Mouse (Mus musculus): ENCODE measurements at regions not wholly inside any gene's neighbourhood (a gene's known extent, or its start where the extent isn't known, plus 50 kb on each side); places are given as distances from the start of the nearest gene placed in this dataset.

DNA sequence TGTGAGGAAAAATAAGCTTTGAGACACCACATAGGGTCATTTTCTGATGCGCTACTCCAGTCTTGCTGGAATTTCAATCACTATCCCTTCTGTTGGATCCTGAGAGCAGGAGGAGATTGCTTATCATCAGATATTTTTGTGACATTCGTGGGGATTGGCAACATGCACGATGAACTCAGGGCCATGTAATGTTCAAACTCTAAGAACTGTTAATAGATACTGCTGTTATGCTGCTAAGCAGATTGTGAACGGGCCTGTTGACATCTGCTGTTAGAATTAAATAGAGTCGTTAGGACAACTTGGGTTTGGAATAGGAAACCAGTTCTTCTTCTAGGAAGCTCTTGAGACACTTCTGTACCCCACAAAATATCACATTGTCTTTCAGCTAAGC lies 876.9 kb downstream of the Epha4 start:
- no peak for DNase-seq (ENCODE audit: low read depth in 1 of 2, low spot score in 2 of 2)

DNA sequence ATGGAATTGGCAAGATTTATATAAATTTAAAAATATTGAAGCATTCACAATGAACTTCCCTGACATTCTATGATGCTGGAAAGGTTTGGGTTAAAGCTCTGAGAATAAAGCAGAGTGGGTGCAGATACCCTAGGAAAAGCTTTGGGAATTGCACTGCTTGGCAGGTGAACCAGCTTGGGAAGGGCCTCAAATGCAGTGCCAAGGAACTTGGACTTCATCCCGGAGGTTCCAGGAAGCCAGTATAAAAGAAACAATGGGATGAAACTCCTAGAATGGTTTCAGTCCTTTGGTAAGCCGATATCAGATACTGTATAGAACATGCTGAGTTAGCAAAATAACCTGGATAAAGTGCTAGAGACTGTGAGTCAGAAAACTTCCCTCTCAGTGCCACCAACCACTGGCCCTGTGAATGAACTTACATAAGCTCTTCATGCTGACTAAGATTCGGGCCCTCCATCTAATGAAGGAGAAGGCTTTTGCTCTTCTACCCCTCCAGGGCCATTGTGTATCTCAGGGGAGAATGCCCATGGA lies 873.6 kb downstream of the Epha4 start:
- no peak for DNase-seq (ENCODE audit: low read depth in 1 of 2, low spot score in 2 of 2)

DNA sequence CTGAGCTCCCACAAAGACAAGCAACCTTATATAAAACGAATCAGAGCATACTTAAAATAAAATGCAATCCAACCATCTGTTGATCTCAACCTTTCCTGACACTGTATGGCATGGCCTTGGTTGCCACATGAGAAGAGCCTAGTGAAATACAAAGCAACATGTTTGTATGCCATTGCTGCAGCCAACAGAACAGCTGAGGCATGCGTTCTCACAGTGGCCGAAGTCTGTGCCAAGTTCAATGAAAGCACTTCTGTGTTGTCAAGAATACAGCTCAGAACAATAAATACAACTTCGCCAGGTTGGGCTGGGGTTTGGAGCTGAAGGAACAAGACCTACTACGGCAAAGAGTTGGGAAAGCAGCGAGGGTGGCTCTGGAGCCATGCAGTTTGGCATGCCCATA lies 872.2 kb downstream of the Epha4 start:
- DNase-seq (ENCODE audit: low read depth in 1 of 2, low spot score in 2 of 2) = no peak

DNA sequence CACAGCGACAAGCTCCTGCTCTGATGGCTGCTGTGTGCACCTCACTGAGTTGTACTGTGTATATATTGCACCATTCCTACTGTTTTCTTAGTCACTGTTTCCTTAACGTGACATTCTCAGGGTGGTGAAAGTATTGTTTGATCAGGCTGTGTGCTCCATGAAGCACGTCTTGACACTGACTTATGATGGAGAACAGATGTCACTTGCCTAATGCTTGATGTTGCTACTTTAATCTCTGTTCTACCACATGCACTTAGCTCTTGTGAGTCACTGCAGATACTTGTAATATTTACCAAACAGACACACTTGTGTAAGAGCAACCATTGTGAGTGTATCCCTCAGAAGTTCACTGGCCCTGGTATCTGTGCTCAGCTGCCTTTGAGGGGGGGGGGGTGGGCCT lies 870.0 kb downstream of the Epha4 start:
- no peak for DNase-seq (ENCODE audit: low read depth in 1 of 2, low spot score in 2 of 2)

DNA sequence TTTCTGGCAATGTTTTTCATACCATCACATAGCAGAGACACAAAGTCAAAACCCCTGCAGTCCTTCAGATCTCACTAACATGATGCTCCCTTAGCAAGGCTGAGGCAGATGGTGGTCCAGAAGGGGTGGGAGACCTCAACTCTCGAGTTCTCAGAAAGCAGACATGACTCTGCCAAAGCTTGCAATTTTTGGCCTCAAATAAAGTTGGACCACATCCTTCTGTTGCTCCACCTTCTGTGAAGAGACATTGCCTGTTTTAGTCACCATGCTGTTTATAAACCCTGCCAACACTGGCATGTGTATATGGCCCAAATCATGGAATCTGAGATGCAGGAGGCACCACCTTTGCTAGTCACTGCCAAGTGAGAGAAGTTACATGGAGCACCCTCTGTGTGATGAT lies 860.1 kb downstream of the Epha4 start:
- no peak for DNase-seq (ENCODE audit: low read depth in 1 of 2, low spot score in 2 of 2)

DNA sequence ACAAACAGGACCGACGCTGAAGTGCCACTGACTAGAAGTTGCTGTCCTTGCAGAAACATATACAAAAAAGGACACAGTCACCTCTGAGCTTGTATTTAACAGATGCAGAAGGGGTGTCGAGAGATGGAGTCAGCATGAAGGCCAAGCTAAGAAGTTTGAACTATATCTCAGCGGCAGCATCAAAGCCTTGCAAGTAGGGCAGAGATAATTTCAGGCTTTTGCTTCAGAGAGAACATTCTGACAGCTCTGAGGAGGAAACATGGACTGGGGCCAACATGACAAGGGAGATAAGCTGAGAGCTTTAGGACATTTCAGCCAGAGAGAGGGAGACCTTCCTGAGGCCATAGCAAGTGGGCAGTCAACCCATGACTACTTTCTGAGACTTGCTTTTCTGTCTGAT lies 856.7 kb downstream of the Epha4 start:
- DNase-seq (ENCODE audit: low read depth in 1 of 2, low spot score in 2 of 2) = no peak

DNA sequence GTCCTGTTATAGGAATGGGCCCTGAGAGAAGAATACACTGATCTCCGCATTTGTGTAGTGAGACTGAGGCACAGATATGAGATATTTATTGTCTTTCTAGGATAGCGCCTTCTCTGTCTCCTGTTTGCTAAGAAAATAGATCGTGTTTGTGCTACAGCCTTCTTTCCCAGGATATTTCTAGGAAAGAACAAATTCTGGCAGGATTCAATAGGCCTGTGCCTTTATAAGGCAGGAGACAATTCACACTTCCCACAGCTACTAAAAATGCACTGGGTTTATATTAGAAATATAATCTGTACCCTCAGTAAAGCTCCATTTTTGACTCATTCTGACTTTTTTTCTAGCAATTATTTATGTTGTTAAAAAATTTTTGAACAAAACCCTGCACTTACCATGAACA lies 854.7 kb downstream of the Epha4 start:
- DNase-seq (ENCODE audit: low read depth in 1 of 2, low spot score in 2 of 2) = no peak

DNA sequence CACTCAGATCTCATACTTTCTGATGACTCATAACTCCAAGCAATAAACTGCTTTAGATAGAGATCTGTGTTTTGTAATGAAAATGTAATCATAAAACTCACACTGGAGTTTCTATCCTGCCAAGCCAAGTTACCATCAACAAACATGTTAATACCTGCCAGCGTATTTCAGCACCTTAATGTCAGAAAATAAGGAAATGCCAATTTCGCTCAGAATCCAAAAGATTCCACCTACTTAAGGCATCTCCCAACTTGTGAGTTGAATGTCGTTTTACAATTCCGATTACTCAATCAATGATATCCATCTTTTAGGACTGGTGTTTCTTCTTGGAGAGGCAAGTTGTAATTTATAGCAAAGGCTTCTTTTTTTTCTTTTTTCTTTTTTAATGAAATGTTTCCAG lies 850.5 kb downstream of the Epha4 start:
- DNase-seq (ENCODE audit: low read depth in 1 of 2, low spot score in 2 of 2) = no peak

DNA sequence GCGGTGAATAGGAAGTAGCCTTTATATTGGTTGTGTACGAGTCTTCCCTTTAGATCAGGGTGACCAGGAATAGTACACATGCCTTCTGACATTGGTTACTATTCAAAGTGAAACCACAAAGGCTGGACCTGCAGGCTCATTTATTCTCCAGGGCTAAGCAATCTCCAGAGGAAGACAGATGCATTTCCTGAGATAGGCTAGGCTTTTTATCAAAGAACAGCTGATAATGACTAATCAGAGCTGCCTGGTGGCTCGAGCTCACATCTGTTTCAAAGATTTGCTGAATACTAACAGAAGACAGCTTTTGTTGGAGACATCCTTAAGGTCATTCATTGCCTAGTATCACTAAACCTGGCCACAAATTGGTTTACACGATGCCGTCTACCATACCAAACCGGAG lies 838.1 kb downstream of the Epha4 start:
- DNase-seq (ENCODE audit: low read depth in 1 of 2, low spot score in 2 of 2) = no peak

DNA sequence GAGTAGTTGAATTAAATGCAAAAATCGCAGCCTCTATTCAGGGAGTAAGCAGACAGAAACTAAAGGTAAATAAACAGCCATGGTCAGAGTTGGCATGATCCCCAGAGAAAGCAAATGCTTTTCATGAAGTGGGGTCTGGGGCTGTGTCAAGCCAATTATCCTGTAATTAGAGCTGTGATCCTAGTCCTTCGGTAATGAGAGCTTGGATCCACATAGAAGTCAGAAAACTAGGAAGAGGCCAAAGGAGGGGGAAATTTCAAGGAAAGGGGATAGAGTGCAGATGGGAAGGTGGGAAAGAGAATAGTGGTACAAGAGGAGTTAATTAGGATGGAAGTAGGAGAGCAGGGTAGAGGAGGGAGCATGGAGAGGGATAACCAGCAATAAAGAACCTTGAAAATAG lies 809.3 kb downstream of the Epha4 start:
- DNase-seq (ENCODE audit: low read depth in 1 of 2, low spot score in 2 of 2) = no peak

DNA sequence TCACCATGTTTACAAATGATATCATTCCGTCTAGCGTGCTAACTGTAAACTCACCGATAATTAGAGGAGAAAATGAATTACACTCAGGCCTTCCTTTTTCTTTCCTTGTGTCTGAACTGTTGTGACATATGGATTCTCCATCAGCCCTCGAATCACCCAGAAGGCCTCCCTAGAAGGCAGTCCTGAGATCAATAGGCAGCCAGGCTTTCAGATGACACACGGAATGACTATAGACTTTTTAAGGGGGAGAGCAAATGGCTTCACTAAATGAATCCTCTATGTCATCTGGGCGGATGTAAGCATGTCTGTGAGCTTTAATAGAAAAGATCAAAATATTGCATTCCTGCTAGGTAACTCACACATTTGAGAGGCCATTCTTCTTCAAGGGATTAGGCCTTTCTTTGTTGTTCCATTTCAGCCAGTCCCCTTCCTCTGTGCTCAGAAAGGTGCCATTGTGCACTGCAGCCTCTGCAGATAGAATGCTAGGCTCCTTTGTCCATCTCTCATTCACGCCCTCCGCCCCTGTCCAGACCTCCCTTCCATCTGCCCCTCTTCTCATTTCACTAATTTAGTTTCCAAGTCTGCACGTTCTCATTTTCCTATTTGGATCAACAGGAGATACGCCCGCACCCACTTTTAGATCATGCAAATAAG lies 797.1 kb downstream of the Epha4 start:
- no peak for DNase-seq (ENCODE audit: low read depth in 1 of 2, low spot score in 2 of 2)

DNA sequence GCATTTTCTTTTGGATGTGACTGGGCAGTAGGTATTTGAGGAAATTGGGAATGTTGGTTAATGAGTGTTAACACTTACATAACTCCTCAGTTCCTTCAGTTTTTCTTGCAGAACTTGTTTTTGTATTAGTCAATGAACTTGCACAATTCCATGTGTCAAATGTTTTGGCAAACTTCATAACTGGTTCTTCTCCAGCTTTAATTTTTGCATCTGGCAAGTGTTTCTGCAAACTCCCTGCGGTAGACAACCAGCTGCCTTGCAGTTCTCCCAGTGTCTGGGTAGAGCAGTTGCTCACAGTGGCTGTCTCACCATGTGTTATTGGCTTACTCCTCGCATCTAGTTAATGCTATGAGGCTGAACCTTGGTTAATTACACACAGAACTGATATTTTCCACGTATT lies 790.4 kb downstream of the Epha4 start:
- no peak for DNase-seq (ENCODE audit: low read depth in 1 of 2, low spot score in 2 of 2)

DNA sequence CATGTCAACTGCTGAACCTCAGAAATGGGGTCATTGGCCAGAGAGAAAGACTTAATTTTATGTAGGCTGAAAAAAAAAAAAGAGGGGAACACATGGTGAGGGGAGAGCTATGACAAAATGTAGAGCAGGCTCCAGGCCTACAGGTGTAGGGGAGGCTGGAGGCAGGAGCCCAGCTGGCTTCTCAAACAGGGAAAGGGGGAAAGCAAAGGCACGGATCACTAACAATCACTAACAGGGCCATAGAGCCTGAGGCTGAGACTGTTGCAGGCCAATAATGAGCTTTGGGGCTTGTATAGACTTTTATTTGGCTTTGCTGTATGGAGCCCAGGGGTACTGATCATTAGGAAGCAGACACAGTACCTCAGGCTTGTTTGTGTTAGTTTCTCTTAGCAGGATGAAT lies 777.9 kb downstream of the Epha4 start:
- DNase-seq (ENCODE audit: low read depth in 1 of 2, low spot score in 2 of 2) = no peak

DNA sequence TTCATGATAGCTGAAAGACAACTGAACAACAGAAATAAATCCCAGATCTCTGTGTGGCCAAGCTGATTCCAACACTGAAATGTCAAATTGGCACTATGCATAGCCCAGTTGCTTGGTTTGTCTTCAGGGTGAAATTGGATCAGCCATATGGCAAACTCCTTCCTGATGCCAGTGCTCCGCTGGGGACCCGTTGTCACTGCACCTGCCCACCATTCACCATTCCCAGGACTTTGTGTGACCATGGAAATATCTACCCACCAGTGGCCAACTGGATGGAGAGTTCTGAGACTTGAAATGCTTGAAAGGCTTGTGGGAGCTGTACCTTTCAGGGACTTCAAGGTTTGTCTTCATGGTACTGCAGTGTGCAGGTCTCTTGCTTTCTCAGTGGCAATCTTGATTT lies 777.2 kb downstream of the Epha4 start:
- DNase-seq (ENCODE audit: low read depth in 1 of 2, low spot score in 2 of 2) = no peak

DNA sequence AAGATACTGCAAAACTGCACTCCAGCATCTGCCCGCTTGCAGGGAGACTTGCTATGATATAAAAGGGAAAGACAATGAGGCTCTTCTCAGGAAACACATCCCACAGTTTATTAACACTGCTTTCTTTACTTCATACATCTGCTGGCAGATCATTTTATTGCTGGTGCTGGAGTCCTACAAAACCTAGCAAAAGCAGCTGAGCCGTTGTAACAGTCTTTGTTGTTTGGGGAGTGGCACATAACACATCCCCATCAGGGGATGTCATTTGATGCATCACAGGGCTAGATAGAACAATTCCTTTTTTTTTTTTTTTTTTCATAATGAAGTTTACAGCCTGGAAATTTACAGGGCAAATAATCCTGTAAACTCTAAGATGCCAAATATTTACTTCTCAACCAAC lies 742.2 kb downstream of the Epha4 start:
- no peak for DNase-seq (ENCODE audit: low read depth in 1 of 2, low spot score in 2 of 2)

DNA sequence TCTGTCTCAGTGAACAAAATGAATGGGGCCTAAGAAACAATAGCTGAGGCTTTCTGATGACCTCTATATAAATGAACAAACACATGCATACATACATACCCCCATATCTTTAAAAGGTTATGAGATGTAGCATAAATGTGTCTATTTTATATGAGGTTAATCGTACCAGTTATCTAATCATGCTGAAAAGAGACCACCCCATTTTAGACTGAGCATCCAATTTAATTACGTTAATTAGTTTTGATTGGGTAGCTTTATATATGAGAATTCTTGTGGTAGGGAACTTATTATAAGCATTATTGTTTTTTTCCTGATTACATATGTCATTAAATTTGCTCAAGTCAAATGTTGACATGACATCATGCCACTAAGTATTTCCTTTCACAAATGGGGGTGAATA lies 728.0 kb downstream of the Epha4 start:
- DNase-seq (ENCODE audit: low read depth in 1 of 2, low spot score in 2 of 2) = no peak

DNA sequence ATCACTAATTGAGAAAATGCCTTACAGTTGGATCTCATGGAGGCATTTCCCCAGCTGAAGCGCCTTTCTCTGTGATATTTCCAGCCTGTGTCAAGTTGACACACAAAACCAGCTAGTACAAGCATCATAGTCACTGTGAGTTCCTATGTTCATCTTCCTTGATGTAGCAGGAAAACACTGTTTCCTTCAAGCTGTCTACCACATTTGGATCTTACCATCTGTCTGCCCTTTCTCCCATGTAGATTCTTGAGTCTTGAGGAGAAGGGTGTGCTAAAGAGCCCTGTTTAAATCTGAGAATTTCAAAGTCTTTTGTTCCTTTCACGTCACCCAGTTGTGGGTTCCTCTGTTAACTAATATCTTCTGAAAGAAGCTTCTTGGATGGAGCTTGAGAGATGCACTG lies 721.5 kb downstream of the Epha4 start:
- DNase-seq (ENCODE audit: low read depth in 1 of 2, low spot score in 2 of 2) = no peak

DNA sequence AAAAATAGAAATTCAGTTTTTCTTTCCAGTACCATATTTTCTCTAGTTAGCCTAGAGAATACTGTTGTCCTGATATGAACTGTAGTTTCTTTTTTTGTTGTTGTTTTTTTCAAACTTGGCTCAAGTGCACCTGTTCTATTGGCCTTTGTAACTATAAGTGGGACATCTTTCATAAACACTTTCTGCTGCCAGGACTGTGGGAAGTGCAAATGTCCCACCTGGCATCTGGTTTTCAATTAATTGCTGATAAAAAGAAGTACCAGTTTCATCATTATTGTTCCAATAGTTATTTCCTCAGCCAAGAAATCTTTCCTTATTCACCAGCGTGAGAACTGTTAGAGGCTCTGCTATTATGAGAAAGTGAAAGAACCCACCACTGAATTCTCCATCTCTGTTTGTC lies 695.0 kb downstream of the Epha4 start:
- no peak for DNase-seq (ENCODE audit: low read depth in 1 of 2, low spot score in 2 of 2)

DNA sequence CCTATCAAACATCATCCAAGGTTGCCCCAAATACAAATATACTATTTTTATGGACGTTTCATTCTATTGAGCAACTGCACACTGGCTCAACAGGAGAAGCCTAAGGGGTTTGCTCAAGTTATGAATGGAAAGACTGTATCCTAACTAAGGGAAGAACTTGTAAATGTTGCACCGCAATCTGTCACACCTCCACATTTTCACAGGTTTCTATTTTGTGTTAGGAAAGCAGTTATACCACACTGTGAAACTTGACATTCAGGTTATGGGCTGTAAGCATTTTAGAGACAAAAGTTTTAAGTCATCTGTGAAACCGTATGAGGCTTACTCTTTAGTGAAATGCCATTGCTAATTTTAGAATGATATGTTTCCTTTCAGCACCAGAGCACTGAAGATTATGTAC lies 693.3 kb downstream of the Epha4 start:
- no peak for DNase-seq (ENCODE audit: low read depth in 1 of 2, low spot score in 2 of 2)

DNA sequence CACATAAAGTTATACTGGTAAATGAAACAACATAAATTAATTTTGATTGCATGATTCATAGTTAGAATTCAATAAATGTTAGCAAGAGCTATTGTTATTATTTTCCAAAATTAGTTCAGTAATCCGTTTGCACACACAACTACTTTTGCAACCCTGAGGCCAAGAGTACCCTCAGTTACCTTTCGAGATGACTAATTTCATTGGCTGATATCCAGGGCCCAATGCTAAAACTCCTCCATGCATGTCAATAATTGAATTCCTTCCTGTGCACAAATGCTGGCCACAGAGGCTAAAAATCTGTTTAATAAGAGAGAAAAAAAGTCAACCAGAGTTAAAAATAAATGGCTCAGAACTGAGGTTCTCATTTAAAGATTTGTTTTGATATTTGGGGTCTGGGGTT lies 685.2 kb downstream of the Epha4 start:
- no peak for DNase-seq (ENCODE audit: low read depth in 1 of 2, low spot score in 2 of 2)

DNA sequence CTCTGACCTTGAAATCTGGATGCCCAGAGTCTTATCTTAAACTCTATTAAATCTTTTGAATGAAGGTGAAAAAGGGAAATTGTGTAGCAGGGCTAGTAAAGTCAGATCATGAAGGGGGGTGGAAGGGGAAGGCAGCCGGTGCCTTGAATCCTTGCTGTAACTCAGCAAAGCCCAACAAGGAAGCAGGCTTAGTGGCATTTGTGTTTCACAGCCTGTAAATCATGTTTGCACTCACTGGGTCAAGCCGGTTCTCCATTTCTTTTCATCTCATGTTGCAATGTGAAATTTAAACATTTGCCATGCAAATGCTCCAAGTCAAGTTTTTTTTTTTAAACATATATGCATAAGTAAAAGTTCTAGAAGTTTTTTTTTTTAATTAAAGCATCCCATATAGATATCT lies 682.6 kb downstream of the Epha4 start:
- DNase-seq (ENCODE audit: low read depth in 1 of 2, low spot score in 2 of 2) = no peak

DNA sequence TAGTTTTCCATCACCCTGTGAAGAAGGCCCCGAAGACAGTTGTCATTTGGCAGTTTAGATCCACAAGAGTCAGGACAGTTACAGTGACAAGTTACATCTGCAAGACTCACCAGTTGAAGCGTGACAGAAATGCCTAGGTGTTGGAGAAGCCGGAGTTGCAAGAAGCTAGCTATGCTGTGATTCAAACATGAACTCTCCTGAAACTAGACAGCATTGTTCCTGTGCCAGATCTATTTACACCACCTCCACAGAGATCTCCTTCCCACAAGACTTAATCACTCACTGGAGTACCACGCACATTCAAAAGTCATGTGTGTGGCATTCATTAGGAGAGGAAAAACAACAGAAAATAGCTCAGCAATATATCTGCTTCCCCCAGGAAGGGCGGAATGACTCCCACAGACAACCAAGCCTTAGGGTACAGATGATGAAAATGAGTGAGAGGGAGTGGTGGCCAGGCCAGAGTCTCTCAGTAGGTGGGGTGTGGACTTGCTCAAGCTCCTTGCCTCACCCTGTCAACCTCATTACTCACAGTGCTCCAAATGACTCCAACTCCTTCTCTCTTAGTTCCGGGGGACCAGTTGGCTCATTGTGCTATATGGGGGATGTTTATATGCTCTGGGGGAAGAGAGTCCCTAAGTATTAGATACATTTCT lies 679.7 kb downstream of the Epha4 start:
- DNase-seq (ENCODE audit: low read depth in 1 of 2, low spot score in 2 of 2) = no peak

DNA sequence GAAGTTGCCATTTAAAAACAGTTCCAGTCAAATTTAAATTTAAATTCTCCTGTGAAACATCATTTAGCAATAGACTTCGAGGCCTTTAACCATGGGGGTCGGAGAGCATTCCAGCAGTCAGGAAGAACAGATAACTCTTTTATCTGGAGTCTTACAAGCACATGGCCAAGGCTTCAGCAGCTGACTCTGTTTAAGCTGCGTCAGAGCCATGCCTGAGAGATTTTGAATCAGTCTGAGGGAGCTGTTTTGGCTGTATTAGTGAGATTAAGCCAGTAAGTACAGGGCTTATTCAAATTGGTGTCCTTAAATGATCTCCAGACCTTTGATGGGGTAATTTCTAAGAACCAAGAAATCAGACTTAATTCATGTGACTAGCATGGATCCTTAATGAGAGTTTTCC lies 665.5 kb downstream of the Epha4 start:
- DNase-seq (ENCODE audit: low read depth in 1 of 2, low spot score in 2 of 2) = no peak
